Mouse (Mus musculus): Measurements from ENCODE around the gene Ccdc171. TPM values are rescaled to one million over a fixed set of nuclear protein-coding genes. Genes with fewer than 3 reads are reported as not detected.
"Not testable (repeated sequence)": the region's sequence is repeated elsewhere in the genome, so short reads cannot be mapped to it uniquely, and the experiment has no call there.

Ccdc171 gene
- 4.1 and 5.0 TPM in 2 replicates for polyA plus RNA-seq (2014; fragmentation: Nextera tagmentation; extraction: Ambion mirVana)

- Histone ChIP-seq H3K4me2 (peak within 1 kb of the TSS; percentile 84), H3K9ac (ENCODE audit: low read length) (peak within 1 kb of the TSS; percentile 82), H3K27me3 (ENCODE audit: control insufficient read depth, insufficient read depth, low read length) (no peaks in the 10 kb centered on the region), H3K4me3 (ENCODE audit: low read depth, low read length) (peak within 1 kb of the TSS; percentile 68), H3K9me3 (ENCODE audit: control insufficient read depth, low read length) (no peaks in the 10 kb centered on the region), H3K27ac (ENCODE audit: low read depth, low read length) (peak within 1 kb of the TSS; percentile 99), H3K4me1 (ENCODE audit: control insufficient read depth, insufficient read depth, low read length) (peaks cover 17% of the 10 kb centered on the region), H3K36me3 (ENCODE audit: control insufficient read depth, insufficient read depth, low read length) (no peaks in the 10 kb centered on the region)
- ATAC-seq (ENCODE audit: low FRiP score) (peak; percentile 95), DNase-seq (ENCODE audit: low spot score, missing footprints) (peak; percentile 100)
- under 1% methylated on average over 72 of the region's 73 CpGs for WGBS
These were observed at the start of gene Ccdc171 for GRCm38 (mm10) chr4:83524843-83525689. TSS of gene Ccdc171 (plus strand) at chr4:83525545.

- no peak for ATAC-seq (ENCODE audit: low FRiP score)
These were observed 40.1 kb upstream of the Ccdc171 start for GRCm38 (mm10) chr4:83485250-83485649.

DNA sequence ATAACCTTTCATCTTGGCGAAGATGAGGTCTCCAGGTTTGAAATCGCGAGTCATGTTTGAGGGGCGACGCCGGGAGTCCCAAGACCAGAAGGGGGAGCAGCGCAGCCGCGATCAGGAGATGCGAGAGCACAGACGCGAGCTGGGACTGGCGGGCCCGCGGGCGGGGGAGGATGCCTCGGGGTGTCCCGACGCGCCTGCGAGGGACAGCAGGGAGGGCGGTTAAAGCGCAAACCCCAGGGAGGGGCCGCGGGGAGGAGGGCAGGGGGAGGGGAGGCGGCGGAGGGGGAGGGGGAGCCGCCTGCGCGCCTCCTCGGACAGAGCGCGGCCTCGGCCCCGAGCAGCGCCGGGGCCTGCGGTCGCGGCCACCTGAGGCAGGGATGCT is 39.6 kb upstream of the Ccdc171 start:
- Histone ChIP-seq H3K27me3 (ENCODE audit: control insufficient read depth, insufficient read depth, low read length) (no peaks in the 10 kb centered on the region), H3K36me3 (ENCODE audit: control insufficient read depth, insufficient read depth, low read length) (peaks cover 7% of the 10 kb centered on the region), H3K4me1 (ENCODE audit: control insufficient read depth, insufficient read depth, low read length) (peaks cover 16% of the 10 kb centered on the region), H3K9ac (ENCODE audit: low read length) (peak overlapping the region; percentile 98), H3K4me3 (ENCODE audit: low read depth, low read length) (peak overlapping the region; percentile 96), H3K27ac (ENCODE audit: low read depth, low read length) (peak overlapping the region; percentile 97), H3K9me3 (ENCODE audit: control insufficient read depth, low read length) (no peaks in the 10 kb centered on the region), H3K4me2 (peak overlapping the region; percentile 65)
- DNase-seq (ENCODE audit: low spot score, missing footprints) = peak; percentile 95
- WGBS = under 1% methylated on average over 34 of the region's 40 CpGs
- ATAC-seq (ENCODE audit: low FRiP score) = peak; percentile 87

More at GRCm38 (mm10) chr4:83485250-83485649, 40.1 kb upstream of the Ccdc171 start:
- no peaks in the 10 kb centered on the region for H3K27me3 ChIP-seq (ENCODE audit: control insufficient read depth, insufficient read depth, low read length)
- H3K4me1 ChIP-seq (ENCODE audit: control insufficient read depth, insufficient read depth, low read length) = peaks cover 16% of the 10 kb centered on the region
- DNase-seq (ENCODE audit: low spot score, missing footprints) = peak; percentile 89
- H3K4me3 ChIP-seq (ENCODE audit: low read depth, low read length) = peak overlapping the region; percentile 96
- H3K4me2 ChIP-seq = peak overlapping the region; percentile 65
- 0 out of 2 replicates have a peak overlapping the region, but pooled peaks have one; percentile 97 for H3K27ac ChIP-seq (ENCODE audit: low read depth, low read length)
- H3K36me3 ChIP-seq (ENCODE audit: control insufficient read depth, insufficient read depth, low read length) = peaks cover 7% of the 10 kb centered on the region
- 30% methylated on average over 12 of the region's 12 CpGs for WGBS
- H3K9me3 ChIP-seq (ENCODE audit: control insufficient read depth, low read length) = no peaks in the 10 kb centered on the region
- peak overlapping the region; percentile 98 for H3K9ac ChIP-seq (ENCODE audit: low read length)

DNA sequence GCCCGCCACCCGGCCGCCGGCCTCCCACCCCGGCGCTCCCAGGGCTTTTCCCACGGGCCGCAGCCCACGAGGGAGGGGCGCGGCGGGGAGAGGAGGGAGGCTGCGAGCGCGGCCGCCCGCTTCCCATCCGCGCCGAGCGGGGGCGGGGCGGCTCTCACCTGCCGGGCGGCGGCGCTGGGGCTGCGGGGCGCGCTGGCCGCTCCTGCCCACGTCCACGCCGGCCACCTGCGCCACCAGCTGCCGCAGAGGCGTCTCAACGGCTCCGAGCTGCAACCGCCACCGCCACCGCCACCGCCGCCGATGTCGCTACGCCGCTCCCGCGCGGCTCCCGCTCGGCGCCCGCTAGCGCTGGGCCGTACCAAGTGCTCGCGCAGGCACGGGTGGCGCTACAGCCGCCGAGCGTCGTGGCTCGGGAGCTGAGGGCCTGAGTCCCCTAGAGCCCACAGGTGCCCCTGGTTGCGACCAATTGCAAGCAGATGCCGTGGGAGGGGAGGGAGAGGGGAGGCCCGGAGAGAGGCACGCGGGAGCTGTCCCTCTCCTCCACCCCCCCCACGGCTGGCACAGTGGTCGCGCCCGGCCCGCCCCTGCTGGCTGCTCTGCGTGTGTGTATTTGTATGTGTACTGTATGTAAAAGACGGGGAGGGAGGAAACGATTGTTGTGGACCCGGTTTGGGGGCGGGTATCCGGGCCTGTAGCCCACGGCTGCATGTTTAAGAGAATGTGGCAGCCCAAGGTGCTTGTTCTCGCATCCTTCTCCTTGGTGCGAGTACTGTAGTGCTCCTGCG is 39.0 kb upstream of the Ccdc171 start, which contains the start of gene Psip1:
Gene Psip1, minus strand, starts transcription at position 343 of the 785 bp plus-strand sequence.
- peaks cover 7% of the 10 kb centered on the region for H3K36me3 ChIP-seq (ENCODE audit: control insufficient read depth, insufficient read depth, low read length)
- H3K27ac ChIP-seq (ENCODE audit: low read depth, low read length) = peak within 1 kb of the TSS; percentile 97
- ATAC-seq (ENCODE audit: low FRiP score) (peak; percentile 95), DNase-seq (ENCODE audit: low spot score, missing footprints) (peak; percentile 99)
- no peaks in the 10 kb centered on the region for H3K27me3 ChIP-seq (ENCODE audit: control insufficient read depth, insufficient read depth, low read length)
- peak within 1 kb of the TSS; percentile 65 for H3K4me2 ChIP-seq
- peaks cover 16% of the 10 kb centered on the region for H3K4me1 ChIP-seq (ENCODE audit: control insufficient read depth, insufficient read depth, low read length)
- under 1% methylated on average over 64 of the region's 86 CpGs for WGBS
- H3K9me3 ChIP-seq (ENCODE audit: control insufficient read depth, low read length) = no peaks in the 10 kb centered on the region
- peak within 1 kb of the TSS; percentile 98 for H3K9ac ChIP-seq (ENCODE audit: low read length)
- peak within 1 kb of the TSS; percentile 96 for H3K4me3 ChIP-seq (ENCODE audit: low read depth, low read length)

DNA sequence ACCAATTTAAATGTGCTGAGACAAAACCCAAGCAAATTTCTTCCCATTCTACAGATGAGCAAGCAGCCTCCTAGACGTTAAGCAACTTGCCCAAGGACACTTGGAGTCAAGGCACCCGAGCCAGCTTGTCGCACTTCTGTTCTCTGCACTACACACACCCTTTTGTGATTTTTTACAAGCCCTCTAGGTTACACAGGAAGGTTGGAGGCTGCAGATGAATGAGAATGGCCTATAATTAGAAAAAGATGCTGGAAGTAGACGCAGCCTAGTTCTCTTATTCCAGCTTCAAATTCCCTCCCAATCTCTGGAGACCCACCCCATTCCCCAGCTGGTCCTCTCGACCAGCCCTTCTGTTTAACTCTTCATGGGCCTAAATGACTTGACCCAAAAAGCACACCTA is 36.2 kb upstream of the Ccdc171 start:
- DNase-seq (ENCODE audit: low spot score, missing footprints) = peak; percentile 45
- no peak overlapping the region for H3K27ac ChIP-seq (ENCODE audit: low read depth, low read length)

DNA sequence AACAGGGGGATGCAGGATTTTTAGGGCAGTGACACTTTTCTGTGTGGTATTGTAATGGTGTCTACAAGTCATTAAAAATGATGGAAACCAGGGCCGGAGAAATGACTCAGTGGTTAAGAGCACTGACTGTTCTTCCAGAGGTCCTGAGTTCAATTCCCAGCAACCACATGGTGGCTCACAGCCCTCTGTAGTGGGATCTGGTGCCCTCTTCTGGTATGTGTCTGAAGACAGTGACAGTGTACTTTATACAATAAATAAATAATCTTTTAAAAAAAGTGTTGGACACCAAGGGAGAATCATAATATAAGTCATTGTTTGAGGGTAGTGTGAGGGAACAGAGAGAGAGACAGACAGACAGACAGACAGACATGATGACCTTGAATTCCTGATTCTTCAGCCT is 32.2 kb upstream of the Ccdc171 start:
- Histone ChIP-seq H3K9ac (ENCODE audit: low read length) (no peak overlapping the region), H3K27me3 (ENCODE audit: control insufficient read depth, insufficient read depth, low read length) (no peaks in the 10 kb centered on the region), H3K4me2 (no peak overlapping the region), H3K4me3 (ENCODE audit: low read depth, low read length) (no peak overlapping the region), H3K36me3 (ENCODE audit: control insufficient read depth, insufficient read depth, low read length) (no peaks in the 10 kb centered on the region), H3K27ac (ENCODE audit: low read depth, low read length) (no peak overlapping the region), H3K9me3 (ENCODE audit: control insufficient read depth, low read length) (no peaks in the 10 kb centered on the region), H3K4me1 (ENCODE audit: control insufficient read depth, insufficient read depth, low read length) (peaks cover 3% of the 10 kb centered on the region; the same call in 1 of the 2 replicates)
- DNase-seq (ENCODE audit: low spot score, missing footprints) (no peak), ATAC-seq (ENCODE audit: low FRiP score) (no peak)
- 96% methylated on average over 1 of the region's 1 CpGs for WGBS

More for the DNA sequence above, 36.2 kb upstream of the Ccdc171 start:
- Histone ChIP-seq H3K36me3 (ENCODE audit: control insufficient read depth, insufficient read depth, low read length) (no peaks in the 10 kb centered on the region; the same call in 1 of the 2 replicates), H3K9ac (ENCODE audit: low read length) (no peak overlapping the region), H3K9me3 (ENCODE audit: control insufficient read depth, low read length) (no peaks in the 10 kb centered on the region), H3K4me1 (ENCODE audit: control insufficient read depth, insufficient read depth, low read length) (peaks cover 14% of the 10 kb centered on the region), H3K4me3 (ENCODE audit: low read depth, low read length) (no peak overlapping the region), H3K27me3 (ENCODE audit: control insufficient read depth, insufficient read depth, low read length) (no peaks in the 10 kb centered on the region), H3K4me2 (no peak overlapping the region)
- ATAC-seq (ENCODE audit: low FRiP score) = no peak
- WGBS = 32% methylated on average over 5 of the region's 5 CpGs

DNA sequence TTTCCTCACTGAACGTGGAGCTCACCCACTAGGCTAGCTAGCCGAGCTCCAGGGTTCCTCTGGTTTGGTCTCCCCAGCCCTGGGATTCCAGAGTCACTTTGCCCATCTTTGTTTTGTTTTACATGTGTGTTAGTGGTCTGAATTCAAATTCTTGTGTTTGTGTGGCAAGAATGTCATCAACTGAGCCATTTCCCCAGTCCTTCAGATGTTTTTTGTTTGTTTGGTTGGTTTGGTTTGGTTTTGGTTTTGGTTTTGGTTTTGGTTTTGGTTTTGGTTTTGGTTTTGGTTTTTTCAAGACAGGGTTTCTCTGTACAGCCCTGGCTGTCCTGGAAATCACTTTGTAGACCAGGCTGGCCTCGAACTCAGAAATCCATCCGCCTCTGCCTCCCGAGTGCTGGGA is 28.3 kb upstream of the Ccdc171 start:
- H3K4me1 ChIP-seq (ENCODE audit: control insufficient read depth, insufficient read depth, low read length); H3K27me3 ChIP-seq (ENCODE audit: control insufficient read depth, insufficient read depth, low read length); H3K4me3 ChIP-seq (ENCODE audit: low read depth, low read length); H3K9me3 ChIP-seq (ENCODE audit: control insufficient read depth, low read length); H3K36me3 ChIP-seq (ENCODE audit: control insufficient read depth, insufficient read depth, low read length); H3K27ac ChIP-seq (ENCODE audit: low read depth, low read length); H3K4me2 ChIP-seq; DNase-seq (ENCODE audit: low spot score, missing footprints); ATAC-seq (ENCODE audit: low FRiP score); H3K9ac ChIP-seq (ENCODE audit: low read length): not testable (repeated sequence)
- WGBS = 92% methylated on average over 5 of the region's 5 CpGs

GRCm38 (mm10) chr4:83500154-83501036 is 24.9 kb upstream of the Ccdc171 start:
- DNase-seq (ENCODE audit: low spot score, missing footprints) (peak; percentile 96), ATAC-seq (ENCODE audit: low FRiP score) (peak; percentile 93)
- no peaks in the 10 kb centered on the region for H3K36me3 ChIP-seq (ENCODE audit: control insufficient read depth, insufficient read depth, low read length)
- H3K4me3 ChIP-seq (ENCODE audit: low read depth, low read length) = peak overlapping the region; percentile 25
- peak overlapping the region; percentile 63; the same call in 1 of the 2 replicates for H3K27ac ChIP-seq (ENCODE audit: low read depth, low read length)
- H3K9me3 ChIP-seq (ENCODE audit: control insufficient read depth, low read length) = no peaks in the 10 kb centered on the region
- H3K4me1 ChIP-seq (ENCODE audit: control insufficient read depth, insufficient read depth, low read length) = peaks cover 5% of the 10 kb centered on the region; the same call in 1 of the 2 replicates
- 6% methylated on average over 22 of the region's 22 CpGs for WGBS
- peak overlapping the region; percentile 47 for H3K4me2 ChIP-seq
- no peaks in the 10 kb centered on the region for H3K27me3 ChIP-seq (ENCODE audit: control insufficient read depth, insufficient read depth, low read length)
- peak overlapping the region; percentile 54 for H3K9ac ChIP-seq (ENCODE audit: low read length)
